Mouse (Mus musculus) hindbrain, embryonic 16.5 days (tissue): ENCODE data around the gene Dph5. TPM values are rescaled to one million over a fixed set of nuclear protein-coding genes. Genes with fewer than 3 reads are reported as not detected.

ENCODE experiments used
- ATAC-seq: fragments of 200-750 bp; cut with Nextera tagmentation; 2 replicates; pipeline ENCODE4 v1.8.0; 2017; ENCODE audit warnings: moderate TSS enrichment, moderate library complexity
- H3K27ac ChIP-seq: fragments of 300-500 bp; sonication (generic); 2 replicates; pipeline ENCODE4 v1.5.1; 2014; ENCODE audit warnings: low read depth, mild to moderate bottlenecking, control low read depth, low read length, moderate library complexity
- H3K27me3 ChIP-seq: fragments of 300-500 bp; sonication (generic); replicated peaks from 2 replicates; pipeline ENCODE4 v1.6.1; 2014; ENCODE audit warnings: low read length; ENCODE audit not compliant: control insufficient read depth, insufficient read depth
- H3K36me3 ChIP-seq: fragments of 300-500 bp; sonication (generic); 2 replicates; pipeline ENCODE4 v1.6.1; 2014; ENCODE audit warnings: mild to moderate bottlenecking, low read length, moderate library complexity, mixed read lengths; ENCODE audit not compliant: control insufficient read depth, insufficient read depth
- H3K4me1 ChIP-seq: fragments of 300-500 bp; sonication (generic); 2 replicates; pipeline ENCODE4 v1.6.1; 2014; ENCODE audit warnings: low read depth, low read length; ENCODE audit not compliant: control insufficient read depth, insufficient read depth
- H3K4me2 ChIP-seq: fragments of 300-500 bp; sonication (generic); 2 replicates; pipeline ENCODE4 v1.6.1; 2014; ENCODE audit warnings: mild to moderate bottlenecking, low read length, control low read depth, moderate library complexity
- H3K4me3 ChIP-seq: fragments of 300-500 bp; sonication (generic); 2 replicates; pipeline ENCODE4 v1.5.1; 2014; ENCODE audit warnings: mild to moderate bottlenecking, low read length, control low read depth, moderate library complexity
- H3K9ac ChIP-seq: fragments of 300-500 bp; sonication (generic); 2 replicates; pipeline ENCODE4 v1.6.1; 2014; ENCODE audit warnings: low read depth, mild to moderate bottlenecking, control low read depth, low read length, moderate library complexity
- H3K9me3 ChIP-seq: fragments of 300-500 bp; sonication (generic); 2 replicates; pipeline ENCODE4 v1.6.1; 2014; ENCODE audit warnings: mild to moderate bottlenecking, low read length, moderate library complexity; ENCODE audit not compliant: control insufficient read depth
- WGBS: fragments of 180-500 bp; shearing (Covaris S2); extraction: QIAGEN DNeasy Blood & Tissue Kit; methylation state at CpG from one replicate; pipeline ENCODE4 v1.1.7; 2014; 5-methylcytosine and 5-hydroxymethylcytosine counted together
- microRNA-seq: library from miRNA; unstranded; fragments of <30 nt; microRNA quantifications from one replicate; pipeline ENCODE4, GENCODE M21; 2017
- polyA plus RNA-seq: library from polyadenylated mRNA; unstranded; fragments of >200 nt; fragmentation: Nextera tagmentation; extraction: Ambion mirVana; gene quantifications from 2 replicates; pipeline ENCODE4 v1.2.1, GENCODE M21; 2015

The Dph5 gene
- polyA plus RNA-seq, 1 experiment from 2014 or later, result 26.9 TPM

DNA sequence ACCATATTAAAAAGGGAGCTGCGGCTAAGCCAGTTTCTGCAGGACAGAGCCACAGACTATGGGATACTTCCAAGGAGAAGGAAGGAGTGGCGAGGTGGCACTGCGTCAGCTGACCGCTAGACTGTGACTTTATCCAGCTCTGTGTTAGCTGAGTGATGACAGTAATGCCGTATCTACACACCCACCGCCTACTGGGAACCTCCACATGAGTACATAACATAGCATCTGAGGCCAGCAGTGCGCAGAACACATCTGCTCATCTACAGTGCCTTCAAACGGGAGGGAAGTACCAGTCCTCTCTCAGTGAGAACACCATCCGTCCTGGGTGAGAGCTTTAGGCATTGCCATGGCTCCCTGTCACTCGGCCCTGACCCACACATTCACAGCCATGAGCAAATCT is 87.4 kb downstream of the Dph5 start:
- H3K27me3 ChIP-seq, result no peaks in the 10 kb centered on the region
- H3K9me3 ChIP-seq, result no peaks in the 10 kb centered on the region
- 0 out of 2 replicates have a peak, but pooled peaks have one; percentile 40 for ATAC-seq
- no peak overlapping the region for H3K9ac ChIP-seq
- H3K36me3 ChIP-seq, result peaks cover 23% of the 10 kb centered on the region
- no peak overlapping the region for H3K4me3 ChIP-seq
- no peaks in the 10 kb centered on the region for H3K4me1 ChIP-seq
- H3K27ac ChIP-seq, result no peak overlapping the region
- 93% methylated on average over 10 of the region's 10 CpGs for WGBS
- no peak overlapping the region for H3K4me2 ChIP-seq

GRCm38 (mm10) chr3:115979000-115979399 is 91.4 kb downstream of the Dph5 start:
- no peak for ATAC-seq
- Histone ChIP-seq H3K9ac (no peak overlapping the region), H3K4me3 (no peak overlapping the region), H3K27ac (no peak overlapping the region), H3K36me3 (peaks cover 20% of the 10 kb centered on the region), H3K9me3 (no peaks in the 10 kb centered on the region), H3K4me2 (no peak overlapping the region), H3K27me3 (no peaks in the 10 kb centered on the region), H3K4me1 (no peaks in the 10 kb centered on the region)
- WGBS, result 26% methylated on average over 1 of the region's 1 CpGs

DNA sequence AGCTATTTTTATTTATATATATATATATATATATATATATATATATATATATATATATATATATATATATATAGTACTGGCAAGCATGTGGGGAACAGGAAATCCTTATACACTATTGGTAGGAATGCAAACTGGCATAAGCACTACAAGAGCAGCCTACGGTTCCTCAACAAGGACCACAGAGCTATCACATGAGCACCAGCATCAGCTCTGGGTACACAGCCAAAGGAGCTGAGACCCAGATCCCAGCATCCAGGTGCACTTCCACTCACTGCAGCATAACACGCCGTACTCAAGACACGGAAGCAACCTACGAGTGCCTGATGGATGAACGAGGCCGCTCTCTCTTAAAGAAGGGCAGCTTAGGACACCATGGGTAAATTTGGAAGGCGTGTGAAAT is 95.6 kb downstream of the Dph5 start:
- H3K36me3 ChIP-seq, result 0 out of 2 replicates have a peak, but pooled peaks cover 9% of the 10 kb centered on the region
- H3K9me3 ChIP-seq, result no peaks in the 10 kb centered on the region
- no peak overlapping the region for H3K4me2 ChIP-seq
- H3K4me1 ChIP-seq, result no peaks in the 10 kb centered on the region
- no peaks in the 10 kb centered on the region for H3K27me3 ChIP-seq
- WGBS, result 92% methylated on average over 8 of the region's 8 CpGs
- H3K9ac ChIP-seq, result no peak overlapping the region
- ATAC-seq, result no peak
- H3K4me3 ChIP-seq, result no peak overlapping the region
- no peak overlapping the region for H3K27ac ChIP-seq

Small RNAs within 50 kb of the gene (microRNA-seq; reads per million reads assigned to microRNA genes)
- not detected for gene Mir669n

Other genes starting within 250 kb of the Dph5 start
- 37.6 and 39.9 TPM in 2 replicates for gene S1pr1, start 172.8 kb upstream of the Dph5 start, polyA plus RNA-seq
- 15.2 and 16.0 TPM in 2 replicates for gene Slc30a7, start 119.6 kb downstream of the Dph5 start, polyA plus RNA-seq
- 38.7 and 43.2 TPM in 2 replicates for gene Extl2, start 119.6 kb downstream of the Dph5 start, polyA plus RNA-seq
- gene Vcam1, start 241.9 kb downstream of the Dph5 start, polyA plus RNA-seq, result 38.7 and 42.0 TPM in 2 replicates